Mouse (Mus musculus) thymus, postnatal 14 days (tissue): ENCODE results near the gene Celf2.

Source experiments
- DNase-seq: peaks from one replicate; pipeline ENCODE4 v3.0.0; 2021

Celf2 gene

GRCm38 (mm10) chr2:6893597-6893996 lies 615.8 kb downstream of the Celf2 start:
- DNase-seq = no peak

- DNase-seq = no peak
These were observed 616.3 kb downstream of the Celf2 start for GRCm38 (mm10) chr2:6893095-6893494.

- no peak for DNase-seq
These were observed 624.3 kb downstream of the Celf2 start for GRCm38 (mm10) chr2:6884796-6885711.

- no peak for DNase-seq
These were observed 625.2 kb downstream of the Celf2 start for GRCm38 (mm10) chr2:6883996-6884795.

GRCm38 (mm10) chr2:6882236-6882885 lies 627.0 kb downstream of the Celf2 start:
- no peak for DNase-seq

- DNase-seq = no peak
These were observed 628.3 kb downstream of the Celf2 start for GRCm38 (mm10) chr2:6880941-6881575.

GRCm38 (mm10) chr2:6877094-6877493 lies 632.3 kb downstream of the Celf2 start:
- DNase-seq = no peak

GRCm38 (mm10) chr2:6876547-6876946 lies 632.8 kb downstream of the Celf2 start:
- no peak for DNase-seq

- no peak for DNase-seq
These were observed 634.2 kb downstream of the Celf2 start for GRCm38 (mm10) chr2:6875071-6875611.

- no peak for DNase-seq
These were observed 635.0 kb downstream of the Celf2 start for GRCm38 (mm10) chr2:6874266-6874955.

GRCm38 (mm10) chr2:6873711-6874110 lies 635.7 kb downstream of the Celf2 start:
- no peak for DNase-seq

- no peak for DNase-seq
These were observed 636.5 kb downstream of the Celf2 start for GRCm38 (mm10) chr2:6872894-6873255.

GRCm38 (mm10) chr2:6872131-6872893 lies 637.1 kb downstream of the Celf2 start:
- DNase-seq = peak; percentile 87

- DNase-seq = no peak
These were observed 637.9 kb downstream of the Celf2 start for GRCm38 (mm10) chr2:6871281-6872130.

GRCm38 (mm10) chr2:6869956-6870710 lies 639.2 kb downstream of the Celf2 start:
- DNase-seq = no peak

GRCm38 (mm10) chr2:6867297-6867696 lies 642.1 kb downstream of the Celf2 start:
- no peak for DNase-seq

- DNase-seq = no peak
These were observed 643.6 kb downstream of the Celf2 start for GRCm38 (mm10) chr2:6865785-6866184.

GRCm38 (mm10) chr2:6850102-6850644 lies 659.2 kb downstream of the Celf2 start:
- no peak for DNase-seq

GRCm38 (mm10) chr2:6849388-6849787 lies 660.0 kb downstream of the Celf2 start:
- DNase-seq = peak; percentile 16
